Mouse (Mus musculus) C2C12 (cell line): Measurements from ENCODE around the gene Rd3l.

ENCODE experiments used
- CEBPB ChIP-seq: IDR thresholded peaks from one replicate; pipeline ENCODE4 v1.6.1; 2011; ENCODE audit warnings: low read depth, mild to moderate bottlenecking, control low read depth, moderate library complexity
- CTCF ChIP-seq: IDR thresholded peaks from one replicate; pipeline ENCODE4 v1.5.1; 2011; ENCODE audit not compliant: control insufficient read depth, insufficient read depth, insufficient read length
- USF1 ChIP-seq: IDR thresholded peaks from one replicate; pipeline ENCODE4 v1.6.1; 2011; ENCODE audit warnings: low read depth, mild to moderate bottlenecking, control low read depth, moderate library complexity

- TF ChIP-seq CTCF (no peak), CEBPB (no peak), USF1 (no peak)
Observed at GRCm38 (mm10) chr12:111936706-111937550, 44.2 kb downstream of the Rd3l start.
